Mouse (Mus musculus): ENCODE results near the gene Tbck.

DNA sequence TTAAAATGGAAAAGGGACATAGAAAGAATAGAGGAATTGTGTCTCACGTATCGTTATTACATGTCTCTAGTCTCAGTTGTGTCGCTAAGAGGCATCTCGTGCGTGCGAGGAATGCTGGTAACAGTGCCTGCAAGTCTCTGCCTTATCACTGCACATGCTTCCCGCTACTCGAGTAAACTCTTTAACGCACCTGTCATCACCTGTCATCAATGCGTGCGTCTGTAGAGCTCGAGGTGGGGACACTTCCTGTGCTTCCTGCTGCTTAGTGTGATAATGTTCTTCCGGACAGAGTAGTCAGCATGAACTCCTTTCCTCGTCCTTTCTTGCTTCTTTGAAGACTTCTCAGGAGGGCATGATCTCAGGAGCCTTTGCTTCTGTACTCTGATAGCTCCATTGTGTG, 63.8 kb downstream of the Tbck start:
- TF ChIP-seq CTCF (IDR thresholded peaks at IDR 0.05; ENCODE audit: borderline replicate concordance, control insufficient read depth, extremely low read depth, insufficient read depth, low read length, poor library complexity) (no peak), POLR2A (IDR thresholded peaks at IDR 0.05; ENCODE audit: control insufficient read depth, extremely low read depth, insufficient read depth, low read length, poor library complexity) (no peak)

All from thymus, adult 2 months (tissue).